Mouse (Mus musculus) Patski (cell line): ENCODE measurements around the gene Tesk2. TPM values are rescaled to one million over a fixed set of nuclear protein-coding genes. Genes with fewer than 3 reads are reported as not detected.
"Not testable (repeated sequence)": the region's sequence is repeated elsewhere in the genome, so short reads cannot be mapped to it uniquely, and the experiment has no call there.

Experiments
- ATAC-seq: fragments of 100-300 bp; one replicate; pipeline ENCODE4 v1.8.0; 2021
- CTCF ChIA-PET: fragments of 350-600 bp; sonication (Branson Sonifier 250); formaldehyde crosslinking; loops from one replicate; lab custom pipeline; 2022; ENCODE audit warnings: inconsistent platforms; lab: Charles Lee
- POLR2A ChIA-PET: fragments of 350-600 bp; sonication (Branson Sonifier 250); formaldehyde crosslinking; loops from one replicate; lab custom pipeline; 2022; ENCODE audit warnings: antibody characterized with exemption, inconsistent platforms; lab: Charles Lee
- DNase-seq: peaks from one replicate; pipeline ENCODE4 v3.0.0-alpha.2; 2011; ENCODE audit warnings: low read depth, low spot score
- H3K27me3 ChIP-seq: fragments of 371-371 bp; one replicate; pipeline ENCODE4 v1.5.1; 2021
- CTCF ChIP-seq: fragments of 100-300 bp; IDR thresholded peaks from one replicate; pipeline ENCODE4 v1.5.1; 2021
- in situ Hi-C: fragments of 300-500 bp; cut with MboI; formaldehyde crosslinking; loops from 3 replicates; pipeline ENCODE4 v1.11.1; 2018; ENCODE audit warnings: low pct_unique_long_range_greater_than_20kb, mixed read lengths
- polyA plus RNA-seq: library from polyadenylated mRNA; unstranded; gene quantifications from one replicate; pipeline ENCODE4 v1.2.3, GENCODE M21; 2021

Gene Tesk2
- polyA plus RNA-seq, 1 experiment from 2014 or later, result 3.6 TPM

DNA sequence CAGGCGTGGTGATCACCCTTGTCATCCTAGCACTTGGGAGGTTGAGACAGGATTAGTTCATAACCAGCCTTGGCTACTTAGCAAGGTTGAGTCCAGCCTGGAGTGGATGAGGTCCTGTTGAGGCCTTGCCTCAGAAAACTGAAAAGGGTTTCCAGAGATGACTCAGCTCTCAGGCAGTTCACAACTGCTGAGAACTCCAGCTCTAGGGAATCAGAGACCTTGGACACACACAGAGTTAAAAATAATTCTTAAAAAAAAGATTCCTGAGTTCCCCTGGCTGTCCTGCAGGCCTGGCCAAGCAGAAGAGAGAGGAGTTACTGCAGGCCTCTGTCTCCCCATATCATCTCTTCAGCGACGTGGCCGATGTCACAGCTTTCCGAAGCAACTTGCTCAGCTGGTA is 94.5 kb downstream of the Tesk2 start:
- no peak for TF ChIP-seq CTCF
- CTCF ChIA-PET, result no interaction called here
- no peaks in the 10 kb centered on the region for H3K27me3 ChIP-seq
- in situ Hi-C loops, result no loop called here
- POLR2A ChIA-PET, result no interaction called here
- DNase-seq, result no peak
- ATAC-seq, result no peak

DNA sequence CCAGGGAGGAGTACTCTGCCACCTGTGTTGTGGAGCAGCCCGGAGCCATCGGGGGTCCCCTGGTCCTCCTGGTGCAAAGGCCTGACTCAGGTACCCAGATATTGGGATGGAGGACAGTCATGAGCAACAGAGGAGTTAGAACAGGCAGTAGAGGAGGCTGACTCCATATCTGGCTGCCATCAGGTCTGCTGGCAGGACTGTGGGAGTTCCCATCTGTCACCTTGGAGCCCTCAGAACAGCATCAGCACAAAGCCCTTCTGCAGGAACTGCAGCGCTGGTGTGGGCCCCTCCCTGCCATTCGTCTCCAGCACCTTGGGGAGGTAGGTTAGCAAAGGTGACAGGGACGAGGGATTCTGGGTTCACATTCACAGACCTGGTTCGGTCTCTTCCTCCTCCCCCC is 96.7 kb downstream of the Tesk2 start:
- no peak for ATAC-seq
- ChIA-PET CTCF (no interaction called here), POLR2A (no interaction called here)
- no peak for DNase-seq
- no peaks in the 10 kb centered on the region for H3K27me3 ChIP-seq
- in situ Hi-C loops, result no loop called here
- TF ChIP-seq CTCF, result no peak

DNA sequence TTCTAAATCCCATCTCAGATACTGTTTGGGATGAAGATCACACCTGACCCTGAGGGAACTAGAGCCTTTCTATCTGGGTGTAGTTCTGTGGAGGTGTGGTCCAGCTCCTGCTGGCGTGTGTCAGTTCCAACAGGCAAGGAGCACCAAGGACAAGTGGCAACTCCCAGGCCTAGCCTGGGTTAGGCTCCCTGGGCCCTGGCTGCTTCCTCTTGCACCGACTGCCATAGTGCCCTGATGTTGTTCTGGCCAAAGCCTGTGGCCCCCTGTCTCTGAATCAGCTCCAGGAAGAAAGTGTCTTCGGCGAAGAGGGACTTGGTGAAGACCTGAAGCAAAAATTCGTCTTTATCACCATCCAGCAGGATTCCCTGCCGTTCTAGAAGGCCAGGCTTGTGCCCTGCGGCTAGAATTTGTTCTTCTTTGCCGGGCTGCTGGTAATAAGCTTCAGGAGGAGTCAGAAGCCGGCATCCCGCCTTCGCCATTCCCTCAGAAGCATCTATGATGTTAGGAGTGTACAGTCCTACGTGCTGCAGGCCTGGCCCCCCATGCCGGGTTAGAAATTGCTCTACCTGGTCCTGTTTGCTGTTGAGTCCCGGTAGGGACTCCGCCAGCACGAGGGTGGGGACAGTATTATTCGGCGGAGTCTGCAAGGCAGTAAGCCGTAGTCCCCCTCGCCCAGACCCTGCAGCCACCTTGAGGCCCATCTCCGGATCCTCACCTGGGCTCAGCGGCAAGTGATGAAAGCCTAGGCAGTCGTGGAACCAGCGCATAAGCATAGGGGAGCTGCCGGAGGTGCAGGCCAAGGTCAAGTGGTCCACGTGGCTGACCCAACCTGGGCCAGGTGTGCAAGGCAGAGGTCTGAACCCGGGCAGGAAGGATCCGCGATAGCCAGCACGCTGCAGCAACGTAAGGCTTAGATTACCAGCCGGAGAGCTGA is 99.5 kb downstream of the Tesk2 start:
- H3K27me3 ChIP-seq, result no peaks in the 10 kb centered on the region
- no peak for DNase-seq
- no peak for ATAC-seq
- in situ Hi-C loops, result loop anchor here (5.0 kb wide), 2 partner anchors 172 to 312 kb away; partner anchors contain the start of genes Plk3 and Urod
- ChIA-PET CTCF (no interaction called here), POLR2A (no interaction called here)
- TF ChIP-seq CTCF, result no peak

DNA sequence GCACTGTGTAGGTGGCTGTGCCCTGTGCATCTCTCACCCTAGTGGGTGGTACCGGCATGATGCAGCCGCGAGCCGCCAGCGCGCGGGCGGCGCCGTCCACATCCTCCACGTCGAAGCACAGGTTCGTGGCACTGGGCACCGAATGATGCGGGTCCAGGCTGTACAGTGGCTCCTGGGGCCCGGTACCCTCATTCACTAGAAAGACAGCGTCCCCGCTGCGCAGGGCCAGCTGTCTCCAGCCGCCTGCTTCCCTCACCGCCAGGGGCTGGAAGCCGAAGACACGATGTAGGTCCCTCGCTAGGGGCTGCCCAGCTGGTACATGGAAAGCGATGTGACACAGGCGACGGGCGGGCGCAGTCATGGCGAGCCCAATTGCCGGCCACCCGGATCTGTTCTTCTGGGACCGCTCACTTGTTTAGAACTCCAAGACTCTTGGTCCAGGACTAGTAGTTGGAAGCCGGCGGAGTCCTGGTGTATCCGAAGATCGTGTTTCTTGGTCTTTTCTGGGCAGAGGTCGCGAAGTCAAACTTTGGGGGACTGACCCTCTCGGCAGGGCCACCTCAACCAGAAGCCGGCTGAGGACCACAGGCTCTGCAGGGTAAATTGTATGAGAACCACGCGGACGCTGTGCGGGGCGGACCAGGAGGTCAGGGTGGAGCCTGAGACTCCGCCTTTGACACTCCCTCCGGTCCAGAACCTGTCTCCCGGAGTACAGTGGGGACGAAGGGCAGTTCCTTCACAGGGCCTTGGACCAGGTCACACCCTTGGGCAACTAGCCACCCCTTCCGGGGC is 100.3 kb downstream of the Tesk2 start:
- no peaks in the 10 kb centered on the region for H3K27me3 ChIP-seq
- no peak for DNase-seq
- POLR2A ChIA-PET, result no interaction called here
- in situ Hi-C loops, result loop anchor here (5.0 kb wide), 2 partner anchors 171 to 311 kb away; partner anchors contain the start of genes Plk3 and Urod
- CTCF ChIA-PET, result no interaction called here
- no peak for TF ChIP-seq CTCF
- ATAC-seq, result no peak

DNA sequence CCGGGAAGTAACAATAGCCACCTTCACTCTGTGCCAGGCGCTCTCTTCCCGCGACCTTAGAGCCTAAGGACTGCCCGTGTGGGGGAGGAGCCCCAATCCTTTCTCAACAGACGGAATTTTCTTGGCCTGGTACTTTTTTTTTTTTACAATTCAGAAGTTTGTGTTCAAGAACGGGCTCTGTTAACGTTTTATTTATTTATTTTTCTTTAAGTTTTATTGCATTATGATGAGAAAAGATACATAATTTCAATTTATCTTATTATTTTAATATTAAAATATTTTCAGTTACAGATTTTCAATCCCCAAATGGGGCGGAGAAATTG is 100.9 kb downstream of the Tesk2 start, which contains the start of gene Hpdl:
TSS of gene Hpdl (minus strand) at position 14 of the 323 bp plus-strand sequence.
- ATAC-seq (no peak), DNase-seq (no peak)
- no peaks in the 10 kb centered on the region for H3K27me3 ChIP-seq
- ChIA-PET POLR2A (no interaction called here), CTCF (no interaction called here)
- TF ChIP-seq CTCF, result no peak
- in situ Hi-C loops, result loop anchor here (5.0 kb wide), 2 partner anchors 171 to 311 kb away; partner anchors contain the start of genes Plk3 and Urod

DNA sequence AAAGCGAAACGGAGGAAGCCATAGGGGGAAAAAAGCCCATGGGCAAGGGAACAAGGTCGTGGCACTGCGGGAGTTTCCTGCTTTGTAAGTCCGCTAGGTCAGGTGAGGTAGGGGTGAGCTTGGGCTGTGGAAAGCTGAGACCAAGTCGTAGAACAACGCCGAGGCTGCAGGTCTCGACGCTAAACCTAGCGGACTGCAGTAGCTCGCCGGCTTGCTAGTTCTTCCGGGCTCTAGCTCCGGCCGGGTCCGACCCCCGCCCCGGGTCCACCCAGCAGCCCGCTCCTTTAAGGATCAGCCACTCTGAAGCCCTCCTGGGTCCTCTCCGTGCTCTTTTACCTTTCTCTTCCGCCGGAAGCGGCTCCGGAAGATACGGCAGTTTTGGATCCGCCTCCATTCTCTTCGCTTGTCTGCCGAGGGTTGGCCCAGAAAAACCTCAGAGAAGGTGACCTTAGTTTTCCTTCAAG is 103.8 kb downstream of the Tesk2 start:
- TF ChIP-seq CTCF, result no peak
- no peaks in the 10 kb centered on the region for H3K27me3 ChIP-seq
- POLR2A ChIA-PET, result interaction anchor here (0.8 kb wide), 1 partner anchor 15 kb away, joined by 3 read pairs; no protein-coding TSS in a partner anchor
- CTCF ChIA-PET, result interaction anchor here (0.9 to 1.0 kb wide), 2 partner anchors 151 to 167 kb away, joined by 3 to 4 read pairs; no protein-coding TSS in a partner anchor
- DNase-seq (no peak), ATAC-seq (no peak)
- in situ Hi-C loops, result loop anchor here (5.0 kb wide), 2 partner anchors 168 to 308 kb away; partner anchors contain the start of genes Plk3 and Urod

DNA sequence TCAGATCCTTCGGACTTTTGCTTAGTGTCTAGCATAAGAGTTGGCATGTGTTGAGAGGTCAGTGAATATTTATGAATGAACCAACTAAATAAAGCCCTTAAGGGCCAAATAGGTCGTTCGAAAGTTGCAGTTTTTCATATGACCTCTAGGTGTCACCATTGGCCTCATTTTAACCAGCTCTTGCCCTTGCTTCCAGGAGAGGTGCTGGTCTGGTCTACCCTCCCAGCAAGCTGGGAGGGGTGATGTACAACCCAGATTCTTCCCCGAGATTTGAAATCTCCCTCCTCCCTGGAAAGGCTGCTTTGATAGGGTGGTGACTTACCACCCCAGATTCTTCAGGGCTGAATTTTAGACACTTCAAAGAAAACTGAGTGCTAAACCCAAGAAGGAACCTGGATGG is 107.1 kb downstream of the Tesk2 start:
- ATAC-seq, result no peak
- ChIA-PET CTCF (interaction anchor here (0.6 to 1.3 kb wide), 8 partner anchors 117 to 164 kb away, joined by 3 to 4 read pairs (median 3); no protein-coding TSS in a partner anchor), POLR2A (no interaction called here)
- TF ChIP-seq CTCF, result no peak
- in situ Hi-C loops, result no loop called here
- no peaks in the 10 kb centered on the region for H3K27me3 ChIP-seq
- DNase-seq, result no peak

DNA sequence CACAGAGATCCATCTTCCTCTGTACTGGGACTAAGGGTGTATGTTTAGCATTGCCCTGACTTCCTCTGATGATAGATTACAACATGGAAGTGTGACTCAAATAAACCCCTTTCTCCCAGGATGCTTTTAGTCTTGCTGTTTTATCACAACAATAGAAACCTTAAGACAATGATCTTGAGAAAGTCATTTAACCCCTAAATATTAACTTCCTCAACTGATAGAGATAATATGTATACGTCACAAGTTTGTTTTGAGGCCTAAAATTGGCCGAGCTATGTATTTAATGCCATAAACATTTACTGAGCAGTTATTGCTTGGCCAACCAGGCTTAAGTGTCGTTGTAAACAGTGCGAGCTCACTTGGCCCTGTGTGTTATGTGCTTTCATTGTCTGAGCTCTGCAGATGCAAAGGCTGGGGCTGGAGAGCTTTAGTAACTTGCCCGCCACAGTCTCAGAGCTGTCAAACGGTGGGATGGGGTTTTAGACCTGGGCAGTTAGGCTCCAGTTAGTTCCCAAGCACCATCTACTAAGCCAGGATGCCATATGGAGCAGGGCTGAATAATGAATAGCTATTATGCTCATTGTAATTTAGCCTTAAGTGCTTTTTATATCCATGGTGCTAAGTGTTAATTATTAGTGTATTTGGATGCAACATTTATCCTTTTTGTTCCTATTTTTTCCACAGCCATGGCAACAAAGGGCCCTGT is 108.8 kb downstream of the Tesk2 start:
- in situ Hi-C loops, result no loop called here
- ChIA-PET POLR2A (interaction anchor here (0.5 kb wide), 1 partner anchor 171 kb away, joined by 3 read pairs; no protein-coding TSS in a partner anchor), CTCF (interaction anchor here (0.9 kb wide), 1 partner anchor 516 kb away, joined by 3 read pairs; no protein-coding TSS in a partner anchor)
- no peaks in the 10 kb centered on the region for H3K27me3 ChIP-seq
- no peak for TF ChIP-seq CTCF
- no peak for DNase-seq
- no peak for ATAC-seq

DNA sequence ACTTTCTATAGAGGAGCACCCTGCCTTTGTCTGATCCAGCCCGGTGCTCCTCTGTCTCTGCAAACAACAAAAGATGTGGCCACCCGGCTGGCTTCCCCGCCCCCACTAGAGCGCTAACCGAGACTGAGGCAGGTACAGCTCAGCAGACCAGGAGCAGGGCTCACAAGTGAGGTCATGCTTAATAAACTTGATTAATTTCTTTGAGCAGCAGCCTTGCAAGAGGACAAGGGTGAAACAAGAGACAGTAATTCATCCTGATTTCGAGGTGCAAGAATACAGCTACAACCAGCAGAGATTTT is 109.3 kb downstream of the Tesk2 start:
- DNase-seq (no peak), ATAC-seq (no peak)
- in situ Hi-C loops, result no loop called here
- H3K27me3 ChIP-seq, result no peaks in the 10 kb centered on the region
- POLR2A ChIA-PET, result no interaction called here
- TF ChIP-seq CTCF, result no peak
- CTCF ChIA-PET, result interaction anchor here (0.9 kb wide), 1 partner anchor 516 kb away, joined by 3 read pairs; no protein-coding TSS in a partner anchor

DNA sequence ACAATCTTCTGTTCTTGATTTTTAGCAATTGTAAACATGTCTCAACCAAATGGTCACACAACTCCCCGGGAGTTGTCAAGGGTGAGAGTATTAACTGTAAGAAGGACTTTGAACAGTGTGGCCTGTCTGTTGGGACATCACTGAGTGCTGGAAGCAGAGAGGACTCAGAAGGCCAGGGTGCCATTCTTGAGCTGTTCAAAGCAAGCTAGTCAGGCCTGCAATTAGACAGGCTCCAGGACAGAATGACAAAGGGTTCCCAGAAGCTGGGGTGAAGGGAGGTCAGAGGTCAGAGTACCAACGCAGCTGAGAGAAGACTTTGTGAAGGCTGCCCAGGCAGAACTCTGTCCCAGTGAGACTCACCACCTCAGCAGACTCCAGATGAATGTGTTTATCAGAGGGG is 118.3 kb downstream of the Tesk2 start:
- ChIA-PET POLR2A (no interaction called here), CTCF (interaction anchor here (0.9 kb wide), 1 partner anchor 26 kb away, joined by 3 read pairs; no protein-coding TSS in a partner anchor)
- no peaks in the 10 kb centered on the region for H3K27me3 ChIP-seq
- no peak for DNase-seq
- TF ChIP-seq CTCF, result no peak
- ATAC-seq, result no peak
- in situ Hi-C loops, result no loop called here

DNA sequence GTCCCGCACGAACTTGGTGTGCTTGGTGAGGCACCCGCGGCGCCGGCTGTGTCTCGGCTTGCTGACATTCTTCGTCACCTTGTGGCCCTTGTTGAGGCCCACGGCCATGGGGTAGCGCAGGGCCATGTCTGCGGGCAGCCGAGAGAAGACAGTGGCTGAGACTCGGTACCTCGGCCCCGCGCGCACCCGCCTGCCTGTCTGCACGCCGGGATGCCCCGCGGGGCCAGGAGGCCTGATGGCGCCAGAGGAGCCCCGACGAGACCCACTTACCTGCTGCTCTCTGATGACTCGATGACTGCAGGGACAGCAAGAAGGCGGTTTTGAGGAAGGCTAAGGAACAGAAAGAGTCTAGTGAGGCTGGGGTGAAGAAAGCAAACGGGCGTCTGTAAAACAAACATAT is 119.3 kb downstream of the Tesk2 start:
- DNase-seq, in situ Hi-C loops, H3K27me3 ChIP-seq, POLR2A ChIA-PET, ATAC-seq, CTCF ChIA-PET: not testable (repeated sequence)
